Mouse (Mus musculus) lung, postnatal 0 days (tissue): Measurements from ENCODE around the gene Fibcd1. TPM values are rescaled to one million over a fixed set of nuclear protein-coding genes. Genes with fewer than 3 reads are reported as not detected.

Experiments used
- ATAC-seq: fragments of 200-750 bp; cut with Nextera tagmentation; 2 replicates; pipeline ENCODE4 v1.8.0; 2017; ENCODE audit warnings: moderate library complexity
- DNase-seq: peaks from one replicate; pipeline ENCODE4 v3.0.0-alpha.2; 2016; ENCODE audit warnings: low spot score
- H3K27ac ChIP-seq: fragments of 300-500 bp; sonication (generic); 2 replicates; pipeline ENCODE4 v1.5.1; 2014; ENCODE audit warnings: antibody characterized with exemption, mild to moderate bottlenecking, low read length, mixed read lengths
- H3K27me3 ChIP-seq: fragments of 300-500 bp; sonication (generic); replicated peaks from 2 replicates; pipeline ENCODE4 v1.6.1; 2014; ENCODE audit warnings: low read length, mixed read lengths; ENCODE audit not compliant: insufficient read depth
- H3K36me3 ChIP-seq: fragments of 300-500 bp; sonication (generic); 2 replicates; pipeline ENCODE4 v1.6.1; 2014; ENCODE audit warnings: low read length, mixed read lengths; ENCODE audit not compliant: insufficient read depth
- H3K4me1 ChIP-seq: fragments of 300-500 bp; sonication (generic); 2 replicates; pipeline ENCODE4 v1.6.1; 2014; ENCODE audit warnings: antibody characterized with exemption, low read depth, low read length, mixed read lengths; ENCODE audit not compliant: insufficient read depth
- H3K4me2 ChIP-seq: fragments of 300-500 bp; sonication (generic); replicated peaks from 2 replicates; pipeline ENCODE4 v1.6.1; 2014; ENCODE audit warnings: low read depth, mild to moderate bottlenecking, low read length, moderate library complexity, mixed read lengths
- H3K4me3 ChIP-seq: fragments of 300-500 bp; sonication (generic); 2 replicates; pipeline ENCODE4 v1.5.1; 2014; ENCODE audit warnings: low read depth, low read length
- H3K9ac ChIP-seq: fragments of 300-500 bp; sonication (generic); replicated peaks from 2 replicates; pipeline ENCODE4 v1.6.1; 2014; ENCODE audit warnings: low read depth, mild to moderate bottlenecking
- H3K9me3 ChIP-seq: fragments of 300-500 bp; sonication (generic); 2 replicates; pipeline ENCODE4 v1.6.1; 2016; ENCODE audit warnings: low read length, mixed read lengths
- CTCF ChIP-seq: IDR thresholded peaks from 2 replicates; pipeline ENCODE4 v1.5.1; 2016; ENCODE audit warnings: antibody characterized with exemption, mild to moderate bottlenecking
- EP300 ChIP-seq: IDR thresholded peaks from 2 replicates; pipeline ENCODE4 v1.6.1; 2016; ENCODE audit warnings: antibody characterized with exemption, mild to moderate bottlenecking, control low read depth
- WGBS: fragments of 180-500 bp; shearing (Covaris S2); extraction: QIAGEN DNeasy Blood & Tissue Kit; methylation state at CpG from one replicate; pipeline ENCODE4 v1.1.7; 2014; 5-methylcytosine and 5-hydroxymethylcytosine counted together
- polyA plus RNA-seq: library from polyadenylated mRNA; unstranded; fragments of >200 nt; fragmentation: Nextera tagmentation; extraction: Ambion mirVana; gene quantifications from 2 replicates; pipeline ENCODE4 v1.2.1, GENCODE M21; 2015

Gene Fibcd1
- polyA plus RNA-seq = 0.02 and 0.08 TPM in 2 replicates

DNA sequence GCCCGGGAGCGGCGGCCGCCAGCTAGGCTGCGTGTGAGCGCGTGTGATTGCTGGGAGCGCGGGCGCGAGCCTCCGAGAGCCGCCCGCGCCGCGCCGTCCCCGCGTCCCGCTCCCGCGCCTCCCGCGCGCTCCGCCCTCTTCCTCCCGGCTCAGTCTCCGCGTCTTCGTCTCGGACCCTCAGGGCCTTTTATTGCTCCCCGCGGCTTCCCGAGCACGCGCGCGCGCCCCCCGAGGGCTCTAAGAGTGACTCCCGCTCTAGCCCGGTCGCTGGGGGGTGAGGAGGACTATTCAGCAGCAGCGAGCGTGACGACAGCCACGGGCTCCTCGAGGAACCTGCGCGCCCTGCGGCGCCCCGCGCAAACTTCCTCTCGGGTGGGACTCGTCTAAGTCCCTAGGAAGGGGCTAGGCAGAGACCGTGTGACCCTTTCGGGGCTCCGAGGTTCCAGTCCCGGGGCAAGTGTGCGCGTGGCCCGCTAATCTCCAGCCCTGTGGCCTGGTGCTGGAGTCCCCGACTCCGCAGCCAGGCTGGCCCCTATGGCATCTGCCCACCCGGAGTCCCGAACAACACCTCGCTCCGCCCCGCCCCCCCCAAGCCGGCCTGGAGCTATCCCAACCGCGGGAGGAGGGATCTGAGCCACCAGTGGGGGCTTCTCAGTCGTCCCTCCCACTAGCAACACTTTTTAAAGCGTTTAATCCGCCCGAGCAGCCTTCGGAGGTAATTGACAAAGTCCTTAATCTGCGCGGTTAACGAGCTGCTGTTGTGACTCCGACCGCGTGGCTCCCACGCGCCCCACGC lies at the start of gene Fibcd1:
TSS of gene Fibcd1 (minus strand) at position 110 of the 796 bp plus-strand sequence.
- Histone ChIP-seq H3K4me1 (peaks cover 10% of the 10 kb centered on the region; the same call in 1 of the 2 replicates), H3K27ac (no peak within 1 kb of the TSS), H3K9ac (no peak within 1 kb of the TSS), H3K4me2 (peak within 1 kb of the TSS; percentile 79), H3K27me3 (peaks cover 42% of the 10 kb centered on the region), H3K36me3 (no peaks in the 10 kb centered on the region), H3K9me3 (no peaks in the 10 kb centered on the region), H3K4me3 (peak within 1 kb of the TSS; percentile 48)
- ATAC-seq = no peak
- WGBS = 1% methylated on average over 56 of the region's 88 CpGs
- TF ChIP-seq CTCF (no peak), EP300 (no peak)
- DNase-seq = no peak

DNA sequence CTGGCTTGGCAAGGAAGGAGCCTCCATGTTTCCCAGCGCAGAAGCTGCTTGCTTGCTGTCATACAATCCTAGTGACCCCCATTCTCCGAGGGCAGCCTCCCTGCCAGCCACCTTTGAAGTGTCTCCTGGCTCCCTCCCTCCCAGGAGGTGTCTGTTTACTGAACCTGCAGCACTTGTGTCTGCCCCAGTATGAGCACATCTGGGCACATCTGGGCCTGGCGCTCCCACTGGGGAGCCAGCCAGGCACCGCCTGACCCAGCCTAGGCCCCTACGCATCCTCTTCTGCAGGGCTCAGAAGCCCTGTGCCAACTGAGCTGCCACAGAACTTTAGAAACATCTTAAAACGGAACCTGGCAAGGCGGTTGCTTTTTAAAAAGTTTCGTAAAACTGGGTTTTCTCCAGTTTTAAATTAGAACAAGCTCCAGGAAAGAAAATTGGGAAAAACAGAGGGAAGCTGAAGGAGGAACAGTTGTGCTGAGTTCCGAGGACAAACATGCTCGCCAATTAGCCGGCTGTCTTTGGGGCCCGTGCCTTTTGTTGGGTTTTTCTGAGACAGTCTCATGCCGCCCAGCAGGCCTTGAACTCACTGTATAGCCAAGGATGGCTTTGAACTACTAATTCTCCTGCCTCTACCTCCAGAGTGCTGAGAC lies 48.5 kb upstream of the Fibcd1 start:
- H3K27me3 ChIP-seq = no peaks in the 10 kb centered on the region
- no peak overlapping the region for H3K27ac ChIP-seq
- H3K9ac ChIP-seq = no peak overlapping the region
- no peak for DNase-seq
- no peaks in the 10 kb centered on the region for H3K4me1 ChIP-seq
- no peak overlapping the region for H3K4me2 ChIP-seq
- no peak overlapping the region for H3K4me3 ChIP-seq
- H3K36me3 ChIP-seq = no peaks in the 10 kb centered on the region
- WGBS = 56% methylated on average over 13 of the region's 13 CpGs
- no peaks in the 10 kb centered on the region for H3K9me3 ChIP-seq
- TF ChIP-seq CTCF = no peak
- no peak for TF ChIP-seq EP300
- no peak for ATAC-seq

DNA sequence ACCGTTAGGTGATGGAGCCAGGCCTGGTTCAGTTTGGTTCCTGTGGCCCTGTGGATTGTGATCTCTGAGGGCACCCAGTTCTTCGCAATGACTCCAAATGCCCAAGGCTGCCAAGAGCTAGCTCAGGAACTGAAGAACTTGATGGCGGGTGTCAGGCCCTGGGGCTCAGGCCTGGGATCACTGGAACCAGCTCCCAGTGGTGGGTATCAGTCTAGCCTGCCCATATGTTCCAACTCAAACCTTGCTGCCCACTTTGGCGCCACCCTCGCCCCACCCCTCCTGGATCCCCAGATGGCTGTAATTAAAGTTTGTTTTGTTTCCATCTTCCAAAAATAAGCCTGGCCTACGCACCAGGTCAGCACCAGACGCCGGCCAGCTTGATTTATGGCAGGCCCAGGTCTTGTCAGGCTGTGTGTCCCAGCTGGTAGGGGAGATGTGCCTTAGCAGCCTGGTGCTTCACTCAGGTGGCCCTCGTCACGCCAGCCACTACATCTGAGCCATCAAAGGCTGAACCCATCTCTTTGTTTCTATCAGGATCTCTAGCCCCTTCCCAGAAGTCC lies 47.4 kb upstream of the Fibcd1 start:
- DNase-seq (no peak), ATAC-seq (no peak)
- 64% methylated on average over 10 of the region's 10 CpGs for WGBS
- H3K9ac ChIP-seq = no peak overlapping the region
- H3K27ac ChIP-seq = no peak overlapping the region
- no peak overlapping the region for H3K4me3 ChIP-seq
- no peaks in the 10 kb centered on the region for H3K27me3 ChIP-seq
- no peaks in the 10 kb centered on the region for H3K9me3 ChIP-seq
- TF ChIP-seq CTCF = no peak
- no peak for TF ChIP-seq EP300
- no peaks in the 10 kb centered on the region for H3K4me1 ChIP-seq
- H3K4me2 ChIP-seq = no peak overlapping the region
- H3K36me3 ChIP-seq = no peaks in the 10 kb centered on the region

DNA sequence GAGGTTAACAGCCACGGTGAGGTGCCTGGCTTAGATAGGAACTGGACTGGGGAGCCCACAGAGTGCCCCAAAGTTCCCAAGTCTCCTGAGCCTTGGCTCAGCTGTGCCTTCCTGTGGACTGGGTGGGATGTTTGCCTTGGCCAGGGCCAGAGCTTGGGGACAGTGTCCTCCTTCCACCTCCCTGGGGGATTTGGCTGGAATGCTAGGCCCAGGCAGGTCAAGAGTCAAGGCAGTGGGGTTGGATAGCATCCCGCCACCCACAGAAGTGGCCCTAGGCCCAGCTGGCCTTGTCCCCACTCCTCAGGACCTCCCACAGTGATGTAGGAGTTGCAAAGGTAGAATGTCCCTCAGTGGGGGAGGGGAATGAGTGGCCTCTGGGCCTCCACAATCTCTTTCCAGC lies 45.4 kb upstream of the Fibcd1 start:
- TF ChIP-seq EP300 = no peak
- TF ChIP-seq CTCF = no peak
- Histone ChIP-seq H3K27ac (no peak overlapping the region), H3K4me3 (no peak overlapping the region), H3K4me1 (no peaks in the 10 kb centered on the region), H3K4me2 (no peak overlapping the region), H3K36me3 (no peaks in the 10 kb centered on the region), H3K9ac (no peak overlapping the region), H3K27me3 (peaks cover 15% of the 10 kb centered on the region; the same call in 1 of the 2 replicates), H3K9me3 (no peaks in the 10 kb centered on the region)
- ATAC-seq (no peak), DNase-seq (no peak)
- 85% methylated on average over 2 of the region's 2 CpGs for WGBS

GRCm38 (mm10) chr2:31888871-31889270 lies 43.1 kb upstream of the Fibcd1 start:
- TF ChIP-seq CTCF = no peak
- TF ChIP-seq EP300 = peak; percentile 80
- WGBS = 29% methylated on average over 1 of the region's 1 CpGs
- peak; percentile 52 for DNase-seq
- Histone ChIP-seq H3K36me3 (no peaks in the 10 kb centered on the region), H3K4me2 (no peak overlapping the region), H3K9me3 (no peaks in the 10 kb centered on the region), H3K4me3 (no peak overlapping the region), H3K27ac (no peak overlapping the region), H3K4me1 (no peaks in the 10 kb centered on the region), H3K27me3 (peaks cover 19% of the 10 kb centered on the region; the same call in 1 of the 2 replicates), H3K9ac (no peak overlapping the region)
- peak; percentile 85 for ATAC-seq

- H3K4me3 ChIP-seq = peak within 1 kb of the TSS; percentile 23
- no peaks in the 10 kb centered on the region for H3K4me1 ChIP-seq
- no peak within 1 kb of the TSS for H3K27ac ChIP-seq
- H3K9me3 ChIP-seq = no peaks in the 10 kb centered on the region
- DNase-seq (peak; percentile 65), ATAC-seq (peak; percentile 67)
- H3K4me2 ChIP-seq = peak within 1 kb of the TSS; percentile 43
- peak; percentile 88 for TF ChIP-seq CTCF
- no peak for TF ChIP-seq EP300
- no peaks in the 10 kb centered on the region for H3K36me3 ChIP-seq
- peaks cover 19% of the 10 kb centered on the region for H3K27me3 ChIP-seq
- 6% methylated on average over 26 of the region's 26 CpGs for WGBS
- no peak within 1 kb of the TSS for H3K9ac ChIP-seq
Measured at GRCm38 (mm10) chr2:31887030-31887429, 41.2 kb upstream of the Fibcd1 start, which contains the start of gene Lamc3. TSS of gene Lamc3 (plus strand) at chr2:31887291.
